Mouse (Mus musculus): ENCODE data around the gene Sdc1. TPM values are rescaled to one million over a fixed set of nuclear protein-coding genes. Genes with fewer than 3 reads are reported as not detected.

The Sdc1 gene
- polyA plus RNA-seq, 1 experiment, result 12.9 TPM

DNA sequence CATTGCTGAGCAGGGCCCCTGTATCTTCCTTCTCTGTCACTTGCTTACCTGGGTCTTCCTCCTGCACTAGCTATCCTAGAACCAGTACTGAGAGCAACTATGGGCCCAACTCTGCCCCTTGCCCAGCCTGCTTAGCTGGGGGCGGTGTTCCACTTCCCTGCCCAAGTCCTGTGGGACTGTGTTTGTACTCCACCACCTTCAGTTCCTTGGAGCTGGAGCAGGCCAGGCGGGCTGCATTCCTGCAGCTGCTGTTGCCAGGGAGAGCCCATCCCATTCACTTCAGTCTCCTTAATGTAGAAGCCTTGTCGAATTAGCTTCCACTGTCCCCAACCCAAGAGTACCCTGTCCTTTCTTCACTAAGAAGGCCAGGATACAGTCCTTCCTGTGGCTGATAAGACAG, 17.3 kb downstream of the Sdc1 start:
- Histone ChIP-seq H3K36me3 (ENCODE audit: control insufficient read depth, insufficient read depth, low read length) (0 out of 2 replicates have a peak, but pooled peaks cover 2% of the 10 kb centered on the region), H3K4me3 (ENCODE audit: extremely low read depth, insufficient read depth, insufficient read length) (no peak overlapping the region), H3K27me3 (ENCODE audit: control insufficient read depth, insufficient read depth, low read length) (no peaks in the 10 kb centered on the region), H3K27ac (ENCODE audit: insufficient read depth, low read length) (no peak overlapping the region), H3K4me1 (ENCODE audit: control insufficient read depth, insufficient read depth, insufficient read length) (no peaks in the 10 kb centered on the region; the same call in 1 of the 2 replicates)
- no peak for DNase-seq (ENCODE audit: low read depth in 1 of 2, low spot score in 2 of 2)
- WGBS, result 92% methylated on average over 3 of the region's 3 CpGs
- no peak for TF ChIP-seq POLR2A (IDR thresholded peaks at IDR 0.05; ENCODE audit: low read depth, low read length)
- TF ChIP-seq CTCF (IDR thresholded peaks at IDR 0.05; ENCODE audit: extremely low read depth, insufficient read depth, insufficient read length, insufficient replicate concordance), result no peak

- DNase-seq (ENCODE audit: low read depth in 1 of 2, low spot score in 2 of 2), result no peak
- H3K36me3 ChIP-seq (ENCODE audit: control insufficient read depth, insufficient read depth, low read length), result 0 out of 2 replicates have a peak, but pooled peaks cover 2% of the 10 kb centered on the region
- no peaks in the 10 kb centered on the region; the same call in 1 of the 2 replicates for H3K4me1 ChIP-seq (ENCODE audit: control insufficient read depth, insufficient read depth, insufficient read length)
- H3K4me3 ChIP-seq (ENCODE audit: extremely low read depth, insufficient read depth, insufficient read length), result no peak overlapping the region
- H3K27me3 ChIP-seq (ENCODE audit: control insufficient read depth, insufficient read depth, low read length), result no peaks in the 10 kb centered on the region
- H3K27ac ChIP-seq (ENCODE audit: insufficient read depth, low read length), result no peak overlapping the region
- TF ChIP-seq POLR2A (IDR thresholded peaks at IDR 0.05; ENCODE audit: low read depth, low read length) (no peak), CTCF (IDR thresholded peaks at IDR 0.05; ENCODE audit: extremely low read depth, insufficient read depth, insufficient read length, insufficient replicate concordance) (no peak)
- WGBS, result 92% methylated on average over 12 of the region's 12 CpGs
Measured at GRCm38 (mm10) chr12:8790615-8791014, 19.5 kb downstream of the Sdc1 start.

DNA sequence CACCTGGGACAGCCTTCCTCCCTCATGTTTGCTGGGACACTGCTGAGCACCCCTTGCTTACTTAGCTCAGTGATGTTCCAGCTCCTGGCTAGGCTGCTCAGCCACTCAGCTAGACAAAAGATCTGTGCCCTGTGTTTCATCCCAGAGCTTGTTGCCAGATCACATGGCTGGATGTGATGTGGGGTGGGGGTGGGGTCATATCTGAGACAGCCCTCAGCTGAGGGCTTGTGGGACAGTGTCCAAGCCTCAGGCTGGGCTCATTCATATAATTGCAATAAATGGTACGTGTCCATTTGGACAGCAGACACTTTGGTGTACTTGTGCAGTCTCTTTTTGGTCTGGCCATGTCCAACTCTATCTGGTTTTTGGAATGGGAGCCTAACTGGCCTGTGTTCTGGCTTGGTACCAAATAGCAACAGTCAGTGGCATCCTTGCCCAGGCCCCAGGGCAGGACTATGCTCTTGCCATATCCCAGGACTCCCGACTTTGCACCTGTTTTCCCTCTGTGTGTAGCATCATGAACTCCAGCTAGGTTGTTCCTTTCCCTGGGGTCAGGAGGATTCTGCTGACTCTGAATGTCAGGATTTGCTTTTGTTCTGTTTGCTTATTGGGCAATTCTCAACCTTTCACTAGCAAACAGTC, 22.4 kb downstream of the Sdc1 start:
- WGBS, result 87% methylated on average over 2 of the region's 2 CpGs
- Histone ChIP-seq H3K27ac (ENCODE audit: insufficient read depth, low read length) (no peak overlapping the region), H3K4me3 (ENCODE audit: extremely low read depth, insufficient read depth, insufficient read length) (no peak overlapping the region), H3K4me1 (ENCODE audit: control insufficient read depth, insufficient read depth, insufficient read length) (no peaks in the 10 kb centered on the region), H3K36me3 (ENCODE audit: control insufficient read depth, insufficient read depth, low read length) (0 out of 2 replicates have a peak, but pooled peaks cover 2% of the 10 kb centered on the region), H3K27me3 (ENCODE audit: control insufficient read depth, insufficient read depth, low read length) (no peaks in the 10 kb centered on the region)
- DNase-seq (ENCODE audit: low read depth in 1 of 2, low spot score in 2 of 2), result no peak
- TF ChIP-seq POLR2A (IDR thresholded peaks at IDR 0.05; ENCODE audit: low read depth, low read length) (no peak), CTCF (IDR thresholded peaks at IDR 0.05; ENCODE audit: extremely low read depth, insufficient read depth, insufficient read length, insufficient replicate concordance) (no peak)

DNA sequence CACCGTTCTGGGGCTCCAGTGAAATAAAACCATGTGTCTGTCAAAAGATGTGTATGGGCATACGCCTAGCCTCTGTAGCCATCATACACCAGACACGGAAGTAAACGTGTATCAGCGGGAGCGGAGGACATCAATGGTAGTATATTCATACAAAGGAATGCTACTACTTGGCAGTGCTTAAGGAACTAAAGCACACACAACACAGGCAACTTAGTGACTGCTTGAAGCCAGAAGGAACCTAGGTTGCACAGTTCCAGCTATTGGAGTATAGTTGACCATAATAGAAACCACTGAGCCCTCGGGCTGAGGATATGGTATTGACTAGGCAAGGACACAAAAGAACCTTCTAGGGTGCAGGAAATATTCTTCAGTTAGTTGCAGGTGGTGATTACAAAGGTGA, 26.8 kb downstream of the Sdc1 start:
- 92% methylated on average over 7 of the region's 7 CpGs for WGBS
- TF ChIP-seq POLR2A (IDR thresholded peaks at IDR 0.05; ENCODE audit: low read depth, low read length) (no peak), CTCF (IDR thresholded peaks at IDR 0.05; ENCODE audit: extremely low read depth, insufficient read depth, insufficient read length, insufficient replicate concordance) (no peak)

DNA sequence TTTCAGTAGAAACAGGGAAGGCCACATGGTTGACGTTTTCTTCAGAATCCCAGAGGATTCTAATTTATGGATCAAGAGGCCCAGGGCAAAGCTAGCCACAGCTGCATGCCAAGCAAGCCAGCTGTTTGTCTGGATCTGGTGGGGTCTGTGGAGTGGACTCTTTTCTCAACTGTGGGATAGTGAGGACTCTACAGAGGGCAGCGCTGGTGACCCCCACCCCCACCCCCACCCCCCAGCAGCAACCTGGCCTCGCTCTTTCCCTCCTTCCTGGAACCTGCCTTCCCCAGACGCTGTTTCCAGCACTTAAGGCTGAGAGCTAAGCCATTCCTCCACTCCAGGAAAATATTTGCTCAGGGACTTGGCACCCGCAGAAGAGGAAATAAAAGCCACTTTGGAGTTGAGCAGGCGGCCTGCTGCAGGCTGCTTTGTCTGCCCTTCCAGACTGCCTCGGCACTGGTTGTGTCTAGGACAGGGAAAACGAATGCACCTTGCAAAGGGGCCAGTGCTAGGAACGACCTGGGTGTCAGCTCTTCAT, 27.4 kb downstream of the Sdc1 start:
- Histone ChIP-seq H3K4me3 (ENCODE audit: extremely low read depth, insufficient read depth, insufficient read length) (no peak overlapping the region), H3K27me3 (ENCODE audit: control insufficient read depth, insufficient read depth, low read length) (no peaks in the 10 kb centered on the region), H3K4me1 (ENCODE audit: control insufficient read depth, insufficient read depth, insufficient read length) (no peaks in the 10 kb centered on the region), H3K27ac (ENCODE audit: insufficient read depth, low read length) (no peak overlapping the region), H3K36me3 (ENCODE audit: control insufficient read depth, insufficient read depth, low read length) (no peaks in the 10 kb centered on the region)
- TF ChIP-seq CTCF (IDR thresholded peaks at IDR 0.05; ENCODE audit: extremely low read depth, insufficient read depth, insufficient read length, insufficient replicate concordance) (no peak), POLR2A (IDR thresholded peaks at IDR 0.05; ENCODE audit: low read depth, low read length) (no peak)
- WGBS, result 75% methylated on average over 9 of the region's 9 CpGs
- no peak for DNase-seq (ENCODE audit: low read depth in 1 of 2, low spot score in 2 of 2)

More for the DNA sequence above, 26.8 kb downstream of the Sdc1 start:
- Histone ChIP-seq H3K4me1 (ENCODE audit: control insufficient read depth, insufficient read depth, insufficient read length) (no peaks in the 10 kb centered on the region), H3K4me3 (ENCODE audit: extremely low read depth, insufficient read depth, insufficient read length) (no peak overlapping the region), H3K27ac (ENCODE audit: insufficient read depth, low read length) (no peak overlapping the region), H3K36me3 (ENCODE audit: control insufficient read depth, insufficient read depth, low read length) (no peaks in the 10 kb centered on the region), H3K27me3 (ENCODE audit: control insufficient read depth, insufficient read depth, low read length) (no peaks in the 10 kb centered on the region)
- no peak for DNase-seq (ENCODE audit: low read depth in 1 of 2, low spot score in 2 of 2)

- Histone ChIP-seq H3K27ac (ENCODE audit: insufficient read depth, low read length) (no peak overlapping the region), H3K4me1 (ENCODE audit: control insufficient read depth, insufficient read depth, insufficient read length) (no peaks in the 10 kb centered on the region), H3K4me3 (ENCODE audit: extremely low read depth, insufficient read depth, insufficient read length) (no peak overlapping the region), H3K36me3 (ENCODE audit: control insufficient read depth, insufficient read depth, low read length) (no peaks in the 10 kb centered on the region), H3K27me3 (ENCODE audit: control insufficient read depth, insufficient read depth, low read length) (no peaks in the 10 kb centered on the region)
- 85% methylated on average over 10 of the region's 10 CpGs for WGBS
- TF ChIP-seq POLR2A (IDR thresholded peaks at IDR 0.05; ENCODE audit: low read depth, low read length), result no peak
- no peak for TF ChIP-seq CTCF (IDR thresholded peaks at IDR 0.05; ENCODE audit: extremely low read depth, insufficient read depth, insufficient read length, insufficient replicate concordance)
- no peak for DNase-seq (ENCODE audit: low read depth in 1 of 2, low spot score in 2 of 2)
Measured at GRCm38 (mm10) chr12:8803421-8804076, 32.4 kb downstream of the Sdc1 start.

- H3K36me3 ChIP-seq (ENCODE audit: control insufficient read depth, insufficient read depth, low read length), result no peaks in the 10 kb centered on the region
- TF ChIP-seq POLR2A (IDR thresholded peaks at IDR 0.05; ENCODE audit: low read depth, low read length) (no peak), CTCF (IDR thresholded peaks at IDR 0.05; ENCODE audit: extremely low read depth, insufficient read depth, insufficient read length, insufficient replicate concordance) (no peak)
- 99% methylated on average over 3 of the region's 3 CpGs for WGBS
- H3K4me1 ChIP-seq (ENCODE audit: control insufficient read depth, insufficient read depth, insufficient read length), result no peaks in the 10 kb centered on the region
- H3K27ac ChIP-seq (ENCODE audit: insufficient read depth, low read length), result no peak overlapping the region
- H3K27me3 ChIP-seq (ENCODE audit: control insufficient read depth, insufficient read depth, low read length), result no peaks in the 10 kb centered on the region
- H3K4me3 ChIP-seq (ENCODE audit: extremely low read depth, insufficient read depth, insufficient read length), result no peak overlapping the region
- no peak for DNase-seq (ENCODE audit: low read depth in 1 of 2, low spot score in 2 of 2)
Measured at GRCm38 (mm10) chr12:8804077-8804456, 32.9 kb downstream of the Sdc1 start.

Measured in spleen, adult 2 months (tissue).